9 mouse cellular contexts compared by ENCODE assay signal in genomic region chr6:123340093-123340492, GRCm38 (mm10). TPM values are rescaled to one million over a fixed set of nuclear protein-coding genes. Genes with fewer than 3 reads are reported as not detected.
DNase-seq lines count a peak whose midpoint lies in the region; ATAC-seq and TF ChIP-seq lines count a peak whose summit lies in the region.
"Had no signal": no experiment of that assay in that cellular context is flagged by ENCODE, and none has a peak within 500 bp of the region (broad histone marks: within the 10 kb centered on the region; RNA-seq: fewer than 3 reads in every experiment).

No protein-coding gene starts in this region.

- TF ChIP-seq POLR2A in brain, embryonic 14.5 days (IDR thresholded peaks at IDR 0.05; ENCODE audit: borderline replicate concordance, extremely low read depth, insufficient read depth, insufficient read length, poor library complexity, severe bottlenecking): no peak

- no peak for DNase-seq in midbrain, embryonic 11.5 days (ENCODE audit: low spot score, missing footprints)
- DNase-seq in midbrain, embryonic 10.5 days (ENCODE audit: low spot score): no peak
- DNase-seq in brain, embryonic 14.5 days (ENCODE audit: low read depth): peak; percentile 10
- peak; percentile 11 for DNase-seq in kidney, postnatal 10 days
- no peak for DNase-seq in gastrocnemius, postnatal 10 days
- DNase-seq in left cerebral cortex, postnatal 25 days (ENCODE audit: low spot score in 2 of 2): no peak
- DNase-seq in left cerebral cortex, adult 11 months (ENCODE audit: low spot score): no peak

- TF ChIP-seq CTCF in brain, embryonic 14.5 days (IDR thresholded peaks at IDR 0.05; ENCODE audit: borderline replicate concordance, extremely low read depth, insufficient read depth, insufficient read length): peak; percentile 40; the same call in 1 of the 2 replicates

- no peak overlapping the region for H3K9ac ChIP-seq in midbrain, embryonic 11.5 days (ENCODE audit: low read length)
- H3K9ac ChIP-seq in neural tube, embryonic 15.5 days (replicated peaks): no peak overlapping the region

- no peaks in the 10 kb centered on the region for H3K4me1 ChIP-seq in midbrain, embryonic 11.5 days (ENCODE audit: control insufficient read depth, insufficient read depth, low read length)
- no peaks in the 10 kb centered on the region for H3K4me1 ChIP-seq in midbrain, embryonic 10.5 days
- no peaks in the 10 kb centered on the region for H3K4me1 ChIP-seq in neural tube, embryonic 15.5 days

- H3K36me3 ChIP-seq in midbrain, embryonic 11.5 days (ENCODE audit: control insufficient read depth, insufficient read depth, low read length): no peaks in the 10 kb centered on the region
- no peaks in the 10 kb centered on the region for H3K36me3 ChIP-seq in midbrain, embryonic 10.5 days
- H3K36me3 ChIP-seq in neural tube, embryonic 15.5 days: no peaks in the 10 kb centered on the region

- H3K27ac ChIP-seq in midbrain, embryonic 11.5 days (ENCODE audit: low read depth, low read length): no peak overlapping the region
- H3K27ac ChIP-seq in midbrain, embryonic 10.5 days (replicated peaks): no peak overlapping the region
- H3K27ac ChIP-seq in neural tube, embryonic 15.5 days (replicated peaks): no peak overlapping the region

- H3K27me3 ChIP-seq in midbrain, embryonic 11.5 days (ENCODE audit: control insufficient read depth, insufficient read depth, low read length): no peaks in the 10 kb centered on the region
- no peaks in the 10 kb centered on the region for H3K27me3 ChIP-seq in midbrain, embryonic 10.5 days (ENCODE audit: low read depth, poor library complexity, severe bottlenecking)
- H3K27me3 ChIP-seq in neural tube, embryonic 15.5 days (replicated peaks): no peaks in the 10 kb centered on the region

- no peak overlapping the region for H3K4me2 ChIP-seq in midbrain, embryonic 11.5 days
- H3K4me2 ChIP-seq in neural tube, embryonic 15.5 days: no peak overlapping the region

- no peaks in the 10 kb centered on the region for H3K9me3 ChIP-seq in midbrain, embryonic 11.5 days (ENCODE audit: control insufficient read depth, low read length)
- H3K9me3 ChIP-seq in midbrain, embryonic 10.5 days (replicated peaks): no peaks in the 10 kb centered on the region
- no peaks in the 10 kb centered on the region for H3K9me3 ChIP-seq in neural tube, embryonic 15.5 days (replicated peaks)

- intact Hi-C loops in left cerebral cortex, postnatal 25 days (cut with DNase I): loop anchor here (5.0 kb wide), 1 partner anchor 922 kb away; no protein-coding TSS in a partner anchor

- no peak overlapping the region for H3K4me3 ChIP-seq in midbrain, embryonic 11.5 days (ENCODE audit: low read depth, low read length)
- H3K4me3 ChIP-seq in midbrain, embryonic 10.5 days: no peak overlapping the region
- H3K4me3 ChIP-seq in neural tube, embryonic 15.5 days (replicated peaks): no peak overlapping the region

- ATAC-seq in midbrain, embryonic 11.5 days (ENCODE audit: low FRiP score): peak; percentile 66; the same call in 1 of the 2 replicates
- peak; percentile 50; the same call in 1 of the 2 replicates for ATAC-seq in neural tube, embryonic 15.5 days (ENCODE audit: low FRiP score)

RNA-seq across cellular contexts. Expression of gene Vmn2r19, which starts 32.0 kb away (rescaled TPM):
- not detected in 2 replicates for polyA plus RNA-seq in midbrain, embryonic 11.5 days (2014; fragmentation: Nextera tagmentation; extraction: Ambion mirVana)
- not detected in 2 replicates for polyA plus RNA-seq in midbrain, embryonic 10.5 days (2016; fragmentation: Nextera tagmentation; extraction: Ambion mirVana)
- polyA plus RNA-seq in brain, embryonic 14.5 days (2012; rRNA removed): not detected in 2 replicates
- polyA plus RNA-seq in neural tube, embryonic 15.5 days (2015; fragmentation: Nextera tagmentation; extraction: Ambion mirVana): not detected in 2 replicates
- not detected for total RNA-seq in gastrocnemius, postnatal 10 days (2021)
- total RNA-seq in left cerebral cortex, postnatal 25 days (2021): not detected
- total RNA-seq: heart, postnatal 25 days had no signal

RNA-seq across cellular contexts. Expression of gene Clec4e, which starts 50.4 kb away (rescaled TPM):
- not detected in 2 replicates for polyA plus RNA-seq in midbrain, embryonic 11.5 days (2014; fragmentation: Nextera tagmentation; extraction: Ambion mirVana)
- 0.02 TPM in 1 of 2 replicates, not detected in the other for polyA plus RNA-seq in midbrain, embryonic 10.5 days (2016; fragmentation: Nextera tagmentation; extraction: Ambion mirVana)
- polyA plus RNA-seq in brain, embryonic 14.5 days (2012; rRNA removed): not detected in 2 replicates
- 0.31 TPM in 1 of 2 replicates, not detected in the other for polyA plus RNA-seq in neural tube, embryonic 15.5 days (2015; fragmentation: Nextera tagmentation; extraction: Ambion mirVana)
- under 1 TPM in 1 of 2 experiments, not detected in 1; 0.16 TPM for total RNA-seq in gastrocnemius, postnatal 10 days (2021)
- total RNA-seq in left cerebral cortex, postnatal 25 days (2021): not detected

Comparison
In these comparisons a context has a peak if more than half of its experiments do, and no peak if none do; other contexts are left out.
1. DNase-seq: peak in brain, embryonic 14.5 days (single experiment) and kidney, postnatal 10 days (single experiment); none in midbrain, embryonic 11.5 days (single experiment), midbrain, embryonic 10.5 days (single experiment), gastrocnemius, postnatal 10 days (single experiment), left cerebral cortex, postnatal 25 days (0 of 2) and left cerebral cortex, adult 11 months (single experiment).